Mouse (Mus musculus): ENCODE measurements at regions not wholly inside any gene's neighbourhood (a gene's known extent, or its start where the extent isn't known, plus 50 kb on each side); places are given as distances from the start of the nearest gene placed in this dataset.

DNA sequence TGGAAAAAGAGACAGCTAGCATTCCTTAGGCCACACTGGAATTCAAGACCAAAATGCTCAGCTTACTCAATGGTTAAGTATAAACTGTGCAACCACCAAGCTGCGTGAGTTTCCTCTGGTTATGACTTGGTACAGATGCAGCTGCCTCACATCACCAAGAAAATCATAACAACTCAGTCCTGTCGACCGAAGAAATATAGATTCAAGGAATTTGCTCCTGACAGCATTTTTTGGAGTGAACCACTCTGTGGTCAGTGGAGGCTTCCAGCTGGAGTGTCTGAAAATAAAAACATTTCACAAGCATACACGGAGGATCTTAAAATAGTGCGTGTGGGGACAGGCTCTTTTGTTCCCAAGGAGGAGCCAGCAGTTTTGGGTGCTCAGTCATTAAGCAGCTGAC lies 253.8 kb downstream of the Bckdhb start:
- ATAC-seq (ENCODE audit: low FRiP score, low read depth): no peak
- no peak overlapping the region for H3K4me3 ChIP-seq
- no peaks in the 10 kb centered on the region for H3K36me3 ChIP-seq
- peaks cover 8% of the 10 kb centered on the region for H3K4me1 ChIP-seq
- no peak overlapping the region for H3K4me2 ChIP-seq (replicated peaks)
- H3K9ac ChIP-seq: no peak overlapping the region
- no peak overlapping the region for H3K27ac ChIP-seq
- WGBS: 79% methylated on average over 5 of the region's 5 CpGs
- no peaks in the 10 kb centered on the region for H3K9me3 ChIP-seq
- H3K27me3 ChIP-seq: no peaks in the 10 kb centered on the region

DNA sequence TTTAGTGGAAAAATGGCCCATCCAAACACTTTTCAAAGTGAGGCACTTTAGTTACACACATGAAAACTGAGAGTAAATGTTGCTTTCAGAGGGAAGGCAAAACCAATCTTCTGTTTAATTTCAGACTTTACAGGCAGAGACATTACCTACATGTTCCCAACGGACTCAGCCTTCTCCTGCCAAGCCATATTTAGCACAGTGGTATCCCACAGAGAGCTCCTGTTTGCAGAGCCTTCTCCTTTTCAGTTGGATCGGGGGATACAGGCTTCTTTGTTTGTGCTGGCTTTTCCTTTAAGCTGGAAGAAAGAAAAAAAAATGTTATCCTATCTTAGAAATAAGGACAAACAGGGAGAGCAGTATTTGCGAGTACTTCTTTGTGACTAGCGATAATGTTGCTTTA lies 254.3 kb downstream of the Bckdhb start:
- WGBS: 56% methylated on average over 4 of the region's 4 CpGs
- Histone ChIP-seq H3K9ac (no peak overlapping the region), H3K36me3 (no peaks in the 10 kb centered on the region), H3K4me1 (peaks cover 13% of the 10 kb centered on the region), H3K9me3 (no peaks in the 10 kb centered on the region), H3K27me3 (no peaks in the 10 kb centered on the region), H3K4me3 (no peak overlapping the region), H3K27ac (no peak overlapping the region), H3K4me2 (replicated peaks) (no peak overlapping the region)
- no peak for ATAC-seq (ENCODE audit: low FRiP score, low read depth)

DNA sequence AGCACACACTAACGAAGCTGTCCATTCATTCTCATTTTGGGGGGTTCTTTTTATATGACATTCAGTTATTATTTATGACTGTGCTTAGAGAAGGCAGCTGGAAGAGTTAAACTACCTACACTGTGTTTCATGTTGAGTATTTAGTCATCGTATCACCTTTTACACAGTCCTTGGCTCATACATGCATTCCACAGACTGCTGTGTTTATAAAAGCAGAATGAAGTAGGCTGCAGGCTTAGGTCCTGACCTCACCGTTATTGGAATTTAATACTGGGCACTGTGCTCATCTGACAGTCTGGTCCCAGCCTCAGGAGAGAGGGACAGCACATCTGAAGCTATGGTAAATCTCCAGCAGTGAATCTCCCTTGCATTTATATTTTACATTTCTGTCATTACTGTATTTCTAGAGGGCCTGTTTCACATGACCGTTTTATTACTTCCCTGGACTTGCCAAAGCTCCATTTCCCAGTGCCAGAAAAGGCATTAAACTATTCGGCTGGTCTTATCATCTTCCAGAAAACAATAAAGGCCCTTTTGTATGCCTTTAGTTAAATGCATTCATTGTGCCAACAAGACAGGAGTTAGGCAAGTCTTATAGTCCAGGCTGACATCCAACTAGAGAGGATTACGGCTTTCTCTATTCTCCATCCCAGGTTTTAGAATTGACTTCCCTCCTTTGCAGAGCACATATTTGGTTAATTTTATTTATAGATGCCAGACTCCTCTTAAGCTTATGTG lies 258.9 kb downstream of the Bckdhb start:
- no peak overlapping the region for H3K9ac ChIP-seq
- no peak overlapping the region for H3K4me3 ChIP-seq
- peaks cover 13% of the 10 kb centered on the region for H3K4me1 ChIP-seq
- H3K27me3 ChIP-seq: no peaks in the 10 kb centered on the region
- peak; percentile 72 for ATAC-seq (ENCODE audit: low FRiP score, low read depth)
- H3K27ac ChIP-seq: peak overlapping the region; percentile 22; the same call in 1 of the 2 replicates
- H3K9me3 ChIP-seq: no peaks in the 10 kb centered on the region; the same call in 1 of the 2 replicates
- WGBS: 38% methylated on average over 6 of the region's 6 CpGs
- H3K36me3 ChIP-seq: no peaks in the 10 kb centered on the region
- H3K4me2 ChIP-seq (replicated peaks): no peak overlapping the region

DNA sequence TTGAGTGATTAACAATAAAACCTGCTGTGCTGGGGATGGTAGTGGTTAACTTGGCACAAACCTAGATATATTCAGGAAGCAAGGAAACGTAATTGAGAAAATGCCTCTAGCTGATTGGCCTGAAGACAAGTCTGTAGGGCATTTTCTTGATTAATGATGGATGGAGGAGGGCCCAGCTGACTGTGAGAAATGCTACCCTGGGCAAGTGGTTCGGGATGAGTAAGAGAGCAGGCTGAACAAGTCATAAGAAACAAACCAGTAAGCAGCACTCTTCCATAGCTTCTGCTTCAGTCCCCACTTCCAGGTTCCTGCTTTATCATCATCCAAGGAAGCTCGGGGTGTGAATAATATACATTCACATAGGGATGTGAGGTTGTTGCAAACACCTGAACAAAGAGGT lies 262.6 kb downstream of the Bckdhb start:
- Histone ChIP-seq H3K4me3 (no peak overlapping the region), H3K36me3 (no peaks in the 10 kb centered on the region), H3K4me2 (replicated peaks) (no peak overlapping the region), H3K27me3 (no peaks in the 10 kb centered on the region), H3K4me1 (peaks cover 13% of the 10 kb centered on the region), H3K9me3 (no peaks in the 10 kb centered on the region; the same call in 1 of the 2 replicates), H3K9ac (no peak overlapping the region), H3K27ac (no peak overlapping the region)
- WGBS: 72% methylated on average over 3 of the region's 3 CpGs
- no peak for ATAC-seq (ENCODE audit: low FRiP score, low read depth)

DNA sequence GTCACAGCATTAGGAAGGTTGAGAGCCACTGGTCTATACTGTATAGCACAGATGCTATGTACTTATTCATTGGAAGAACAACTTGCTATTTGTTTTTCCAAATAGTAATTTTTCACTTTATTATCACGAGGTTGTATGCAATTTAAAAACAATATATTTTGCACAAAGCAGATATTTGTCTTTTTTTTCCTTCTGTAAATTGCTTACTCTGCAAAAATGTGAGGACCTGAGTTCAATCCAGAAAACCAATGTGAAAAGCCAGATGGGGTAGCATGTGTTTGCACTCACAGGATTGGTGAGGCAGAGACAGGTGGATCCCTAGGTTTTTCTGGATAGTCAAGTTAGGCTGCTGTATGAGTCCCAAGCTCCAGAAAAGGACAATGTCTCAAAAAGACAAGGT lies 268.5 kb downstream of the Bckdhb start:
- 60% methylated on average over 1 of the region's 1 CpGs for WGBS
- H3K9me3 ChIP-seq: no peaks in the 10 kb centered on the region
- H3K4me1 ChIP-seq: no peaks in the 10 kb centered on the region
- H3K4me2 ChIP-seq (replicated peaks): no peak overlapping the region
- H3K36me3 ChIP-seq: no peaks in the 10 kb centered on the region
- ATAC-seq (ENCODE audit: low FRiP score, low read depth): no peak
- H3K9ac ChIP-seq: no peak overlapping the region
- no peak overlapping the region for H3K4me3 ChIP-seq
- H3K27me3 ChIP-seq: no peaks in the 10 kb centered on the region
- H3K27ac ChIP-seq: no peak overlapping the region

DNA sequence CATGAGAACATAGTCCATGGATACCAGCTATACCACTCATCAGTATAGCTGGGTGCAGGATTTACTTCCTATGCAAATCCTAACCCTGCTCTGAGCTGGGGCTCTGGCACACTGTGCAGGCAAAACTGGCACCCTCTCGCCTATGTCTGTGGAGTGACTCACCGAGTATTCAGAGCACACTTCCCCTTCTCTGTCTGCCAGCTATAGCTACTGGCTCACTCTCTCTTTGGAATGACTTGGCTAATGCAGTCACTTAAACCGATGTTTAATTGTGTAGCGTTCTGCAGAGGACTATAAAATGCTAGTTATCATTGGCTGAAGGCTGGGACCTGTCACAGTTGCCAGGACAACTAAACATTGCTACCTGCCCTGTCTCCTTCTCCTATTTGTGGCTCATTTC lies 269.8 kb downstream of the Bckdhb start:
- WGBS: 81% methylated on average over 4 of the region's 4 CpGs
- ATAC-seq (ENCODE audit: low FRiP score, low read depth): no peak
- Histone ChIP-seq H3K9ac (no peak overlapping the region), H3K27ac (no peak overlapping the region), H3K27me3 (no peaks in the 10 kb centered on the region), H3K36me3 (no peaks in the 10 kb centered on the region), H3K4me2 (replicated peaks) (no peak overlapping the region), H3K4me3 (no peak overlapping the region), H3K4me1 (no peaks in the 10 kb centered on the region), H3K9me3 (no peaks in the 10 kb centered on the region)

DNA sequence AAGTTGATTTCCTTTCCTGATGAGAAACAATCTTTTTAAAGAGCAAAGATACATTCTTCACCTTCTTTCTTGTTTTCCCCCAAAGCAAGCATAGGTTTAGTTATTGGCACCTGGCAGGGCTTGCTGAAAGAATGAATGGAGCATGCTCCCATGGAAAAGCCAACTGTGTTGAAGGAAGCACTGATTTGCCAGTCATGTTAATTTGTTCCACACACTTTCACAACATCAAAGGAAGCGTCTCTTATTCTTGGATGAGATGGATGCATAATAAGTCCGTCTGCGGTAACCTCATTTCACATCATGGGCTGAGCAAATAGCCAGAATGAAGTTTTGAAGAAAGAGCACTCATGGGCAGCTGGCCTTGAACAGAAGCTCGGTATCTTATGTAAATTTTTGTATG lies 270.4 kb downstream of the Bckdhb start:
- Histone ChIP-seq H3K9me3 (no peaks in the 10 kb centered on the region), H3K4me2 (replicated peaks) (no peak overlapping the region), H3K27me3 (no peaks in the 10 kb centered on the region), H3K27ac (no peak overlapping the region), H3K4me3 (no peak overlapping the region), H3K36me3 (no peaks in the 10 kb centered on the region), H3K4me1 (no peaks in the 10 kb centered on the region), H3K9ac (no peak overlapping the region)
- 85% methylated on average over 4 of the region's 4 CpGs for WGBS
- no peak for ATAC-seq (ENCODE audit: low FRiP score, low read depth)

DNA sequence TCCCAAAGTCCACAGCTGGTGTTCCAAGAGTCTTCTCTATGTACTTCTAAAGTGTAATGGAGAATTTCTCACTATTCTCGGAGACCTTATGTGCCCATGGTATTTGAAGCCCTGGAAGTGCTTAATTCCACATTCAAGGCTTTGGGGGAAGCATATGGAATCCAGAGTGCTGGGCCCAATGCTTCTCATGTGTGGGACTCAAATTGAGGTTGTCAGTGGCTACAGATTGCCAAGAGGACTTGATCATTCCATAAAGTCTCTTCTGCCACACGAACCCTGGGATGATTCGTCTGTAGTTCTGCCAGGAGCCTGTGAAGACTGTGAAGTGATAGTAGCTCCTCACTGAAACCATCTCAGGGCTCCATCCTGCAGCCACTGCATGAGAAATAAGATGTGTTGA lies 275.3 kb downstream of the Bckdhb start:
- no peaks in the 10 kb centered on the region for H3K9me3 ChIP-seq
- no peaks in the 10 kb centered on the region for H3K36me3 ChIP-seq
- no peak for ATAC-seq (ENCODE audit: low FRiP score, low read depth)
- H3K27ac ChIP-seq: no peak overlapping the region
- 82% methylated on average over 3 of the region's 3 CpGs for WGBS
- no peaks in the 10 kb centered on the region for H3K27me3 ChIP-seq
- H3K4me1 ChIP-seq: no peaks in the 10 kb centered on the region
- no peak overlapping the region for H3K4me3 ChIP-seq
- H3K4me2 ChIP-seq (replicated peaks): no peak overlapping the region
- no peak overlapping the region for H3K9ac ChIP-seq

DNA sequence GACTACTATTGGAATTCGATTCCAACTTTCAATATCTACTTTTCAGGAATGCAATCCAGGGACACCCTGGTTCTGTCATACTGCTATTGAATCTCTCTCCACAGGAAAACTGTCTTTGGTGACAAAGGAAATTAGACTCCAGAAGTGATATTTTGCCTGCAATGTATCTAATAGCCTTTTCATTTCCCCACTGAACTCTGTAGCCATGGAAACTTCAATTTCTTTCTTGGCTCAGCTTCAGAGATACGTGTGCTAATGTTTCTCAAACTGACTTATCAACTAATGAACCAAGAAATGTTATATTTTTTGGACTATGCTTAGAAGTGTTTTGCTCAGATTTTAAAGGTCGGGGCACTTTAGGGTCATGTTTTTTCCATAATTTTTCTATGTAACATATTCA lies 279.1 kb downstream of the Bckdhb start:
- Histone ChIP-seq H3K4me1 (no peaks in the 10 kb centered on the region), H3K27me3 (no peaks in the 10 kb centered on the region), H3K9ac (no peak overlapping the region), H3K36me3 (no peaks in the 10 kb centered on the region), H3K27ac (no peak overlapping the region), H3K9me3 (no peaks in the 10 kb centered on the region), H3K4me3 (no peak overlapping the region), H3K4me2 (replicated peaks) (no peak overlapping the region)
- 77% methylated on average over 3 of the region's 3 CpGs for WGBS
- ATAC-seq (ENCODE audit: low FRiP score, low read depth): no peak

DNA sequence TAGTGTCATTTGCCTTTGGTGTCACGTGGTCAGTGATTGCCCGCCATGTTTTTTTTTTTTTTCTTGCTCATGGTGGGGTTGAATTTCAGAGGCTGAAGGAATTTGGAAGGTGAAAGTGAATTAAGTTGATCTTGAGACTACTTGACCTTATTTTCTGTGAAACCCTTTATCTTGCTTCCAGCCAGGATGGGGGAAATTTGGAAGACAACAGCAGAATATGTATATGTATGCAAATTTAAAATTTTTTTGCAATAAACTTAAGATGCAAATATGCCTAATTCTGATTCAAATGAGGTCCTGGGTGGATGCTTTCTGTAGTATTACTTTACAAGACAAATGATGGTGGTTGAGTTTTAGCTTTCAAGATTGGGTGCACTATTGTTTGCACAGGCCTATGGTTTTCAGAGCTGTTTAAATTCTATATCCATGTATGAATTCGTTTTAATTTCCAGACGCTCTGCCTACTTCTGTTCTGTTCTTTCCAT lies 315.6 kb downstream of the Bckdhb start:
- WGBS: 85% methylated on average over 4 of the region's 4 CpGs
- H3K4me1 ChIP-seq: no peaks in the 10 kb centered on the region
- no peak overlapping the region for H3K4me3 ChIP-seq
- no peak overlapping the region for H3K4me2 ChIP-seq (replicated peaks)
- no peaks in the 10 kb centered on the region for H3K36me3 ChIP-seq
- no peaks in the 10 kb centered on the region for H3K27me3 ChIP-seq
- no peaks in the 10 kb centered on the region for H3K9me3 ChIP-seq
- no peak for ATAC-seq (ENCODE audit: low FRiP score, low read depth)
- no peak overlapping the region for H3K27ac ChIP-seq
- H3K9ac ChIP-seq: no peak overlapping the region

DNA sequence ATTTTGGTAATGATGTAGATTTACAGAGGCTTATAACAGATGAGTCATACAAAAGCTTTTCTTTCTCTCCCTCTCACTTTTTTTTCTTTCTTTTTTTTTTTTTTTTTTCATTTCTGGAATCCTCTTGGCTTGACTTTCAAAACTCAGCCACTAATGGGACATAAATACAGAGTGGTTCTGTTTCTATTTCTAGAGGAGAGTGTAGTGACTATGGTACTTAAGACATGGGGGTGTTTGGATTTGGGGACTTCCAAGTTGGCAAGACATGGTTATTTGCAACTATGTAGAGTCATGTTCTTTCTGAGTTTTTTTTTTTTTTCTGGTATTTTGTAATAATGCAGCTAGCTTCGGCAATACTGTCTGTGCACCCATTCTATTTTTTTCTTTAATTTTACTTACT lies 324.8 kb downstream of the Bckdhb start:
- no peak for ATAC-seq (ENCODE audit: low FRiP score, low read depth)

DNA sequence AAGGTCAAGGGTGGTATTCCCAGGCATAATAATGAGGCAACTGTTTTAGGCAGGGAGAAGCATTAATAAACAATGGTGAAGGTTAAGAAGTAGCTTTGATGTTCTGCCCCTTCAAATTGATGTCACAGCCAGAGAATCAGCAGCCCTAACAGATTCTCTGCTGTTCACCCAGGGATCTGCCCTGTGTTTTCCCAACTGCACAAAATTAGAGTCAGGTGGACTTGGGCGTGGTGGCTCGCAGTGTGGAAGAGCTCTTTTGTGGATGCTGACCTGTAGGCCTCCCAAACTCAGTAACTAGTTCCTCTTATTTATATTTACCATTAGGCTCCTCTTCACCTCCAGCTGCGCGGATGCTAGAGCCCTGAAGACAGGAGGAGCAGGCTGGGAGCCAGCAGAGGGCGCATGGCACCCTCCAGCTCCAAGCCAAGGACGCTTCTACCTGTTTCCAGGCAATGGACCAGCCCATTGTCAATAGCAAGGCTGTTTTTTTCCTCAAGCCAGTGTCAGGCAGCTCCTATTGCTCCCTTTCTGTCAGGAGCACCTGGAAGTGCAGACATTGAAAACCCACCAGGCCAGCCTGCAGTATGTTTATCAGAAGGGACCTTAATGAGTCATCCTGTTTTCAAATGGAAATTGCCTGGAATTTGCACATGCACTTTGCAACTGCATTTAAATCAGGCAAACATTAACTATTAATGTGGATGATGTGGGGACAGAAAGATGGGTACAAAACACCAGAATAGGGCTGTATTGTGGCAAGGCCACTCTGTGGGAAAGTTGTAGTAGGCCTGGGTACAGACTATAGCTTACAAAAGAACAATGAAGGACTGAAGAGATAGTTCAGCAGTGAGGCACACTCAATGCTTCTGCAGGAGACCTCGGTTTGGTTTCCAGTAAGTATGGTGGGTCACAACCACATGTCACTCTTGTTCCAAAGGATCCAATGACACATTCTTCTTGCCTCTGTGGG lies 328.4 kb downstream of the Bckdhb start:
- WGBS: 16% methylated on average over 7 of the region's 7 CpGs
- no peak overlapping the region for H3K4me2 ChIP-seq (replicated peaks)
- no peaks in the 10 kb centered on the region for H3K36me3 ChIP-seq
- H3K9me3 ChIP-seq: no peaks in the 10 kb centered on the region
- no peak overlapping the region for H3K4me3 ChIP-seq
- no peaks in the 10 kb centered on the region for H3K4me1 ChIP-seq
- ATAC-seq (ENCODE audit: low FRiP score, low read depth): peak; percentile 48; the same call in 1 of the 2 replicates
- H3K27ac ChIP-seq: no peak overlapping the region
- H3K27me3 ChIP-seq: no peaks in the 10 kb centered on the region
- H3K9ac ChIP-seq: no peak overlapping the region

More for the DNA sequence above, 324.8 kb downstream of the Bckdhb start:
- H3K27me3 ChIP-seq: no peaks in the 10 kb centered on the region
- 87% methylated on average over 1 of the region's 1 CpGs for WGBS
- no peak overlapping the region for H3K9ac ChIP-seq
- H3K36me3 ChIP-seq: no peaks in the 10 kb centered on the region
- H3K27ac ChIP-seq: no peak overlapping the region
- no peak overlapping the region for H3K4me2 ChIP-seq (replicated peaks)
- H3K4me3 ChIP-seq: no peak overlapping the region
- H3K9me3 ChIP-seq: no peaks in the 10 kb centered on the region
- no peaks in the 10 kb centered on the region for H3K4me1 ChIP-seq

Data from limb, embryonic 13.5 days (tissue).